28 mouse cellular contexts compared by ENCODE assay signal in the genomic region with DNA sequence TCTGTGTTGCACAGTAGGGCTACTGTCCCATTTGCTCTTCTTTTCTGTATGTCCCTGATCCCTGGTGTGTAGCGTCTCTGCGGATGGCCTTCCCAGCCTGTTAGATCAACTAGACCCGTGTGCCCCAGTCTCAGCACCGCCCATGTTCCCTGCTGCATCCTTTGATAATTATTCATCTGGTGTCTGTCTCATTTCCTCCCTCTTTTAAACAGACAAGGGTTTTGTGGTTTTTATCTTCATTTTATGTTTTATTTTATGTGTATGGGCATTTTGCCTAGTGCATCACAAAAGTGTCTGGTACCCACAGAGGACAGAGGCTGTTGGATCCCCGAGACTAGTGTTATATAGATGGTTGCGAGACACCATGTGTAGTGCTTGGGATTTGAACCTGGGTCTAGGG. TPM values are rescaled to one million over a fixed set of nuclear protein-coding genes. Genes with fewer than 3 reads are reported as not detected.
DNase-seq lines count a peak whose midpoint lies in the region; ATAC-seq and TF ChIP-seq lines count a peak whose summit lies in the region.
"Had no signal": no experiment of that assay in that cellular context is flagged by ENCODE, and none has a peak within 500 bp of the region (broad histone marks: within the 10 kb centered on the region; RNA-seq: fewer than 3 reads in every experiment).

No protein-coding gene starts in this region.

- 81% methylated on average over 6 of the region's 6 CpGs for WGBS in neural tube, embryonic 13.5 days
- WGBS in neural tube, embryonic 15.5 days, result 60% methylated on average over 6 of the region's 6 CpGs

- H3K36me3 ChIP-seq in neural tube, embryonic 13.5 days, result no peaks in the 10 kb centered on the region
- H3K36me3 ChIP-seq in neural tube, embryonic 15.5 days, result no peaks in the 10 kb centered on the region
- H3K36me3 ChIP-seq in MEL (ENCODE audit: control insufficient read depth in 1 of 2, insufficient read depth in 2 of 2, low read length in 2 of 2), result no peaks in the 10 kb centered on the region
- H3K36me3 ChIP-seq: G1E; heart, embryonic 12.5 days; heart, embryonic 15.5 days had no signal

- ATAC-seq in neural tube, embryonic 13.5 days (ENCODE audit: low read depth), result no peak
- ATAC-seq in neural tube, embryonic 15.5 days (ENCODE audit: low FRiP score), result no peak
- peak; percentile 45; the same call in 1 of the 2 replicates for ATAC-seq in common myeloid progenitor, adult 5-6 weeks (replicated peaks; ENCODE audit: low read depth, poor library complexity, severe bottlenecking)
- ATAC-seq: forebrain, embryonic 14.5 days; forebrain, postnatal 0 days; inflammation-experienced regulatory T-cells, adult 6 months; intestine, embryonic 16.5 days had no signal

- H3K9ac ChIP-seq in neural tube, embryonic 13.5 days, result no peak overlapping the region
- no peak overlapping the region for H3K9ac ChIP-seq in neural tube, embryonic 15.5 days (replicated peaks)
- no peak overlapping the region for H3K9ac ChIP-seq in MEL (ENCODE audit: control insufficient read depth, low read depth, low read length, poor library complexity, severe bottlenecking)
- H3K9ac ChIP-seq: forebrain, postnatal 0 days; heart, embryonic 12.5 days; heart, embryonic 15.5 days; hindbrain, embryonic 14.5 days had no signal

- no peak for TF ChIP-seq RAD21 in MEL (IDR thresholded peaks at IDR 0.05; ENCODE audit: low read depth, low read length)

- no peak for TF ChIP-seq POLR2A in MEL (IDR thresholded peaks at IDR 0.05; ENCODE audit: control insufficient read depth in 1 of 2, insufficient read depth in 1 of 2, low read depth in 1 of 2, low read length in 2 of 2, poor library complexity in 1 of 2)

- TF ChIP-seq CTCF in MEL (IDR thresholded peaks at IDR 0.05 in 2 of 3, conservative IDR thresholded peaks at IDR 0.05 in 1 of 3; ENCODE audit: control insufficient read depth in 1 of 3, insufficient read depth in 1 of 3, low read depth in 2 of 3, low read length in 3 of 3, poor library complexity in 1 of 3, severe bottlenecking in 1 of 3), result no peak
- no peak for TF ChIP-seq CTCF in layer of hippocampus, adult 2 months (conservative IDR thresholded peaks at IDR 0.05)

- H3K79me2 ChIP-seq in MEL (ENCODE audit: control insufficient read depth, insufficient read depth, low read length, poor library complexity), result no peaks in the 10 kb centered on the region

- no peak overlapping the region for H3K4me3 ChIP-seq in neural tube, embryonic 13.5 days
- H3K4me3 ChIP-seq in neural tube, embryonic 15.5 days (replicated peaks), result no peak overlapping the region
- no peak overlapping the region for H3K4me3 ChIP-seq in MEL (ENCODE audit: control insufficient read depth in 1 of 2, insufficient read depth in 1 of 2, low read depth in 2 of 2, low read length in 2 of 2)
- no peak overlapping the region for H3K4me3 ChIP-seq in layer of hippocampus, adult 2 months
- H3K4me3 ChIP-seq: gastrocnemius, adult 2 months; heart, embryonic 12.5 days; heart, embryonic 15.5 days had no signal

- no peak overlapping the region for H3K4me2 ChIP-seq in neural tube, embryonic 13.5 days
- H3K4me2 ChIP-seq in neural tube, embryonic 15.5 days, result no peak overlapping the region
- H3K4me2 ChIP-seq: heart, embryonic 12.5 days; heart, embryonic 15.5 days; hindbrain, embryonic 14.5 days had no signal

- peaks cover 13% of the 10 kb centered on the region for H3K4me1 ChIP-seq in neural tube, embryonic 13.5 days (replicated peaks)
- H3K4me1 ChIP-seq in neural tube, embryonic 15.5 days, result 0 out of 2 replicates have a peak, but pooled peaks cover 7% of the 10 kb centered on the region
- no peaks in the 10 kb centered on the region for H3K4me1 ChIP-seq in MEL (ENCODE audit: control insufficient read depth in 1 of 2, insufficient read depth in 2 of 2, low read length in 2 of 2)
- H3K4me1 ChIP-seq: heart, embryonic 15.5 days had no signal

- TF ChIP-seq EP300 in MEL (IDR thresholded peaks at IDR 0.05; ENCODE audit: low read depth in 1 of 2, low read length in 2 of 2), result 0 out of 4 replicates have a peak, but pooled peaks of 1 of the 2 experiments have one; percentile 23

- 0 out of 2 replicates have a peak, but pooled peaks cover 5% of the 10 kb centered on the region for H3K9me3 ChIP-seq in neural tube, embryonic 13.5 days
- no peaks in the 10 kb centered on the region for H3K9me3 ChIP-seq in neural tube, embryonic 15.5 days (replicated peaks)
- no peaks in the 10 kb centered on the region for H3K9me3 ChIP-seq in MEL (replicated peaks; ENCODE audit: insufficient read depth, low read length)
- H3K9me3 ChIP-seq: heart, embryonic 15.5 days had no signal

- no peaks in the 10 kb centered on the region for H3K27me3 ChIP-seq in neural tube, embryonic 13.5 days
- H3K27me3 ChIP-seq in neural tube, embryonic 15.5 days (replicated peaks), result no peaks in the 10 kb centered on the region
- H3K27me3 ChIP-seq in MEL (ENCODE audit: control insufficient read depth in 1 of 2, insufficient read depth in 2 of 2, low read length in 2 of 2), result no peaks in the 10 kb centered on the region
- H3K27me3 ChIP-seq: heart, embryonic 12.5 days; heart, embryonic 15.5 days; Patski had no signal

- H3K27ac ChIP-seq in neural tube, embryonic 13.5 days (replicated peaks), result 0 out of 2 replicates have a peak overlapping the region, but pooled peaks have one; percentile 13
- no peak overlapping the region for H3K27ac ChIP-seq in neural tube, embryonic 15.5 days (replicated peaks)
- no peak overlapping the region for H3K27ac ChIP-seq in MEL (ENCODE audit: control insufficient read depth, low read depth, low read length)
- no peak overlapping the region for H3K27ac ChIP-seq in layer of hippocampus, adult 2 months
- H3K27ac ChIP-seq: gastrocnemius, adult 2 months; heart, embryonic 15.5 days; hindbrain, embryonic 14.5 days; hindbrain, postnatal 0 days had no signal

- DNase-seq in MEL (ENCODE audit: low read depth, low spot score), result peak; percentile 8
- DNase-seq in layer of hippocampus, adult 2 months (ENCODE audit: low spot score in 2 of 2), result no peak
- no peak for DNase-seq in thymus, postnatal 0 days (ENCODE audit: low spot score)
- DNase-seq in embryo, embryonic 11 days, result no peak
- DNase-seq: cerebellum, adult 18-20 months; cerebellum, adult 9-10 months; forebrain, postnatal 0 days; gastrocnemius, adult 2 months; gastrocnemius, postnatal 14 days; heart, adult 18-20 months; heart, postnatal 10 days; heart, postnatal 4 days had no signal

TF ChIP-seq in MEL, 35 proteins besides CTCF, POLR2A, EP300 and RAD21:
- no peak for TF ChIP-seq TBP (IDR thresholded peaks at IDR 0.05; ENCODE audit: low read depth, low read length)

RNA-seq across cellular contexts. Expression of a gene that starts 51.6 kb away (rescaled TPM):
- polyA plus RNA-seq in neural tube, embryonic 13.5 days (2015; fragmentation: Nextera tagmentation; extraction: Ambion mirVana), result 0.25 and 0.34 TPM in 2 replicates
- 1.3 and 1.7 TPM in 2 replicates for polyA plus RNA-seq in neural tube, embryonic 15.5 days (2015; fragmentation: Nextera tagmentation; extraction: Ambion mirVana)
- not detected in 2 replicates for total RNA-seq in MEL (2012; rRNA removed)
- not detected for polyA plus RNA-seq in MEL (2012; ENCODE audit: insufficient read depth in 1 of 2, insufficient read length in 2 of 2, low read depth in 1 of 2, low replicate concordance in 2 of 2, missing spikeins in 1 of 2)
- total RNA-seq in common myeloid progenitor, adult 5-6 weeks (2017), result 2.0 and 2.3 TPM in 2 replicates
- total RNA-seq in layer of hippocampus, adult 2 months (2021), result 10 to 100 TPM; 22.8 to 23.2 TPM
- polyA plus RNA-seq in thymus, postnatal 0 days (2015; fragmentation: Nextera tagmentation; extraction: Ambion mirVana), result 0.22 and 0.28 TPM in 2 replicates
- total RNA-seq: CH12.LX; G1E; gastrocnemius, adult 2 months; gastrocnemius, postnatal 14 days; gastrocnemius, postnatal 4 days; heart, adult 18-20 months had no signal
- polyA plus RNA-seq: embryonic facial prominence, embryonic 14.5 days; forebrain, embryonic 11.5 days; G1E; heart, embryonic 15.5 days; inflammation-experienced regulatory T-cells, adult 6 months; intestine, embryonic 16.5 days; Patski had no signal
